Mouse (Mus musculus): ENCODE data around the gene Topbp1. TPM values are rescaled to one million over a fixed set of nuclear protein-coding genes. Genes with fewer than 3 reads are reported as not detected.
A peak's percentile ranks its signal among the peaks of the same experiment; 100 is the strongest.

The Topbp1 gene
- total RNA-seq, 2 experiments from 2014 or later: 26.1 to 29.5 TPM

DNA sequence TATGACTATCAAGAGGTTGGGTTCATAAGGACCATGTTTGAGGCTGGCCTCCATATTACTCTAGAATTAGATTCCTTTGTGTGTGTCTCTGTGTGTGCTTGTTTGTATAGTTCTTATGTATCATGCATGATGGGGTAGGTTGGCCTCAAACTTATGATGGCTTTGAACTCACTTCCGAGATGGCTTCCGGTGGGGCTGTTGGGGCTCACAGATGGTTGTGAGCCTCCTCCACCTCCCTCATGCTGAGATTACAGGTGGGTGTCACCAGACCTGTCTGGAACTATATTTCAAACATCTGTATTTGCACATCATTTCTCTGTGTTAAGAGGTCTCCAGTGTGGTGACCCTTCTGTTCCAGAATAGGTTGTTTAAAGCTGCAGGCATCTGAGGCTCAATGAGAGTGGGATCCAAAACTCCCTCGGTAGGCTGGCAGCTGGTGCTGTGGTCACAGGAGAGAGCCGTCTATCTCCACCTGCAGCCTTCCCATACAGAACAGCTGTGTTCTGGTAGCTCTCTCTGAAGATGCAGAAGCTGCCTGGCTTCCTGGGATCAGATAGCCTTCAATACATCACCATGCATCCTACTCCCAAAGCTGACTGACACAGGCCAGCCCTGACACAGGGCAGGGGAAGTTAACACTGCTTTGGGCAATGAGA, 79.3 kb downstream of the Topbp1 start:
- no peak for DNase-seq (ENCODE audit: low spot score in 2 of 2)

DNA sequence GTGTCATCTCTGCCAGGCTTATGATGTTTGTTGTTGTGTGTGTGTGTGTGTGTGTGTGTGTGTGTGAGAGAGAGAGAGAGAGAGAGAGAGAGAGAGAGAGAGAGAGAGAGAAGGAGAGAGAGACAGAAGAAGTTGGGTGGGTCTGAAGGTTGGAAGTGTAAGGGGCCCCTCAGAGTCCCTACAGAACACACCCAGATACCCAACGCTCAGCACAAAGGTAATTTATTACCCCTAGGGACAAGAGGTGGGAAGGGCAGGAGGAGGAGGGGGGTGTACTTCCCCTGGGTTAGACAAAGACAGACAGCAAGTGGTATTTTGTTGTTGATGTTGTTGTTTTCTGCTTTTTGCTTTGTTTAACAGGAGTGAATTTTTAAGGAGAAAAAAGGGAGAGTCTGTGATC, 80.6 kb downstream of the Topbp1 start:
- no peak for DNase-seq (ENCODE audit: low spot score in 2 of 2)

DNA sequence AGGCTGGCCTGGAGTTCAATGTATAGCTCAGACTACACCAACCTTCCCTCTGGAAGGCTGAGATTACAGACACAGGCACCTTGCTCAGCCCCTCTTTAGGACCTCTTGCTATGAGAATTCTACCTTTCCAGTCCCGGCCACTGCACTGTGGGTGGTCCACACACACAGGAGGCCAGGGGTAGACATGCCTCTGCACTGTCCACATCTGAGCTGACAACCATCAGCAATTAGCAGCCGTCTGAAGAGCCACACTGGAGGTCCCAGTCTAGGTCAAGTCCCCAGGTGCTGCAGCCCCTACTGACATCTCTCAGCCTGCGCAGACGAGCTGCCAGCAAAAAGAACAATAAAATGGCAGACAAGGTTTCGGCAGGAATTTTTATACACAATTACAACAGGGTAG, 81.6 kb downstream of the Topbp1 start:
- DNase-seq (ENCODE audit: low spot score in 2 of 2): no peak

DNA sequence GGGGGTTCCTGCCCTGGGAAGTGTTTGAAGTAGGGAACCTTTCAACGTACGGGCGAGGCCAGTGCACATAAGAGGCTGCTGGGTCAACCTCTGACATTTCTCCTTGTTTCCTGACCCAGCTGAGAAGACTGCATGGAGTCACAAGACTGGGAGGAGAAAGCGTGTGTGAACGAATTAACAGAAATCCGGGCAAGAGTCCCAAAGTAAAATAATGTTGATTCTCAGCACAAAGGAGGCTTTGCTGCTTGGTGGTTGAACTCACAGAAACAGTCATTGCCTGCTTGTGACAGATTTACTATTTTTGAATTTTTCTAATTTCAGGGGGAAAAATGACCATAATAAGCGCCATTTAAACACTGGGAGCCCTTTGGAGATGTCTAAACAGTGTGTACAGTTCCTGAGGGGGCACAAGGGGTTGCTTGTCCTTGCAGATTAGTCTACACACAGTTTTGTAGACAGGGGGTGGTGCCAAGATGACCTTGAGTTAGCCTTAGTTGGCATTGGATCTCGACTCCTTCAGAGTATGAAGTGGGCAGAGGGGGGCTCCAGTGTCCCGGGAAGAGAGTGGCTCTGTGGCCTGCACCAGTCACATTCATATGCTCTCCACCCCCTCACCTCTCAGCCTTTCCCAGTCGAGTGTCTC, 82.1 kb downstream of the Topbp1 start:
- DNase-seq (ENCODE audit: low spot score in 2 of 2): no peak

DNA sequence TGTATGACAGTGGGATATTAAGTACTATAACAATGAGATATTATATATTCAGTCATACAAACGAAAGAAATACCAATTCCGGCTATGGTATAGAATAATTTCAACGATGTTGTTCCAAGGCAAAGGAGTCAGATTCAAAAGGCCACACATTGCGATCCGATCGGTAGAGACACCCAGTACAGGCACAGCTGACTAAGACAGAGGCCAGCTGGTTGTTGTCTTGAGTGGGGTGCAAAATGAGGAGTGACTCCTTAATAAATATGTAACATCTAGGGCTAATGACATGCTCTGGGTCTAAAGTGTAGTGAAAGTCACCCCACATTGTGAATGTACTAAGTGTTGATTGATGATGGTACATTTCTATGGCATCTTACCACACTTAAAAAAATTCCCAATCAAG, 84.2 kb downstream of the Topbp1 start:
- no peak for DNase-seq (ENCODE audit: low spot score in 2 of 2)

DNA sequence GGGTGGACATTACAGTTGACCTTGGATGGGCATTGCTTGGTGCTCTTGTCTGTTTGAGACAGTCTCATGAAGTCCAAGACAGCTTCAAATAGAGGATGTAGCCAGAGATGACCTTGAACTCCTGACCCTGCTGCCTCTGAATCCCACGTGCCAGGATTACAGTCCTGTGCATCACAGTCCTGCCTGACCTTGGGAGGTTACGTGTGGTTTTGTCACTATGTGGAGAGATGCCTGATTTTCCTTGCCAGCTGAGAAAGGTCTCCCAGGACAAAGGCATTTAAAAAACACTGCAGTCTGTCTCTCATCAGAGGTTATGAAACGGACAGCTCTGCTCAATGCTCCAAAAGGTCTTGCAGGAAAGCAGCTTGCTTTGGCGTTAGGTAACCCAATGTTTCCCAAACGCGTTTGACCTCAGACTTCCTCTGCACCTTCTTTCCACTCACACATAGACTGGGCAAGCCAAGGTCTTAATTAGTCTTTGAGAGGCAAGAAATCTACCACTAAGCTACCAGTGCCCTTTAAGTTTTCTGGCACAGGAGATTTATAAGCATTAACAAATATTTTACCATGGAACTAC, 86.9 kb downstream of the Topbp1 start:
- no peak for DNase-seq (ENCODE audit: low spot score in 2 of 2)

DNA sequence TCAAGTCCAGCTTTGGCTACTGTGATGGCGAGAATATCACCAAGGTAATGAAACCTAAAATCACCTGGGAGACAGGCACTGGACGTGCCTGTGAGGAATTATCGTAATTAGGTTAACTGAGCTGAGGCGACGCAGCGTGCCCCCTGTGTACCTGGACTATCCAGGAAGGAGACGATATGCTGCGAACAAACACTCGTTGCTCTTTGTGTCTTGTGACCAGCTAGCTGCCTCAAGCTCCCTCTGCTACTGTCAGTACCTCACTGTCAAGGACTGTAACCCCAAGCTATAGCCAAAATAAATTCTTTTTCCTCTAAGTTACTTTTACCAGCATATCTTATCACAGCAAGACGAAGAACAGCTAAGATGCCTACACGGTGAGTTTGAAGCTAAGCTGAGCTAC, 88.2 kb downstream of the Topbp1 start:
- no peak for DNase-seq (ENCODE audit: low spot score in 2 of 2)

DNA sequence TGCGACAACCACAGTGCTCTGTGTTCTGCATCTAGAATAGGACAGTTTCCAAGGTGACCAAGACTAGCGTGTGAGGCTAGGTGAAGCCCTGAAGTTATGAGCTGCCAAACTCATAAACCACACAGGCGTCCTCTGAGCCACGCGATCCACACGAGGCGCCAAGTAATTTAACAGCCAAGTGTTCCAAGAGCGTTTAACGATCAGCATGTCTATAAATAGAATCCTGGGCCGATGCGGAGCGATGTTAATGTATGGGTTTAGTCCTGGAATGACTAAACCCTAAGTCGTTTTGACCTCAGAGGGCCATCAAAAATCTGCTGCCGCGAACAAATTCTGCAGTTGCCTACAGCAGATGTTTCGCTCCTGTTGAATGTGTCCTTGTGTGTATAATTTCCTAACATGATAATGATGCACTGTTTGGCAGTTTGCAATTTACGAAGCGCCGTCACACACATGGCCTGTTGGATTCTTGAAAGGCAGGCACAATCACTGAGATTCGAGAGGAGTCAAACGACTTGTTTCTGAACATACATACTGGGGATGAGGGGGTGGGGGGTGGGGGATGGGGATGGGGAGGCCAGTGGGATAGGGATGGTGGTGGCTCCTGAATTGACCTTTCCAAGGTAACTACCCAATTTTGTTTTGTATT, 93.6 kb downstream of the Topbp1 start:
- peak; percentile 13 to 28 for DNase-seq (ENCODE audit: low spot score in 2 of 2)

Other genes starting within 250 kb of the Topbp1 start
- 100 to 1,000 TPM; 536 to 566 TPM for gene Rab6b, start 193.4 kb upstream of the Topbp1 start, total RNA-seq (2021)
- gene Srprb, start 103.1 kb upstream of the Topbp1 start, total RNA-seq (2021): 10 to 100 TPM; 21.5 to 23.7 TPM
- gene Gm20425, start 74.9 kb upstream of the Topbp1 start, total RNA-seq (2021): 1 to 10 TPM; 5.1 to 5.3 TPM
- 10 to 100 TPM; 13.8 to 19.9 TPM for gene Trf, start 74.8 kb upstream of the Topbp1 start, total RNA-seq (2021)
- 1 to 10 TPM in 1 of 2 experiments, under 1 TPM in 1; 0.98 to 1.1 TPM for gene 1300017J02Rik, start 133 bp upstream of the Topbp1 start, total RNA-seq (2021)
- gene Cdv3, start 60.6 kb downstream of the Topbp1 start, total RNA-seq (2021): 100 to 1,000 TPM in 1 of 2 experiments, 10 to 100 TPM in 1; 99.8 to 104 TPM
- gene Bfsp2, start 175.2 kb downstream of the Topbp1 start, total RNA-seq (2021): 1 to 10 TPM; 2.2 to 3.6 TPM

All from layer of hippocampus, postnatal 10 days (tissue).